Mouse (Mus musculus) megakaryocyte, embryonic 14.5 days (primary cell): ENCODE measurements around the gene Qsox2.

Experiments
- FLI1 ChIP-seq: IDR thresholded peaks from 2 replicates; pipeline ENCODE4 v1.6.1; 2012; ENCODE audit warnings: low read length, inconsistent platforms, mixed read lengths
- GATA1 ChIP-seq: IDR thresholded peaks from 3 replicates; pipeline ENCODE4 v1.6.1; 2012; ENCODE audit warnings: mixed read lengths, low read length, inconsistent platforms, borderline replicate concordance

DNA sequence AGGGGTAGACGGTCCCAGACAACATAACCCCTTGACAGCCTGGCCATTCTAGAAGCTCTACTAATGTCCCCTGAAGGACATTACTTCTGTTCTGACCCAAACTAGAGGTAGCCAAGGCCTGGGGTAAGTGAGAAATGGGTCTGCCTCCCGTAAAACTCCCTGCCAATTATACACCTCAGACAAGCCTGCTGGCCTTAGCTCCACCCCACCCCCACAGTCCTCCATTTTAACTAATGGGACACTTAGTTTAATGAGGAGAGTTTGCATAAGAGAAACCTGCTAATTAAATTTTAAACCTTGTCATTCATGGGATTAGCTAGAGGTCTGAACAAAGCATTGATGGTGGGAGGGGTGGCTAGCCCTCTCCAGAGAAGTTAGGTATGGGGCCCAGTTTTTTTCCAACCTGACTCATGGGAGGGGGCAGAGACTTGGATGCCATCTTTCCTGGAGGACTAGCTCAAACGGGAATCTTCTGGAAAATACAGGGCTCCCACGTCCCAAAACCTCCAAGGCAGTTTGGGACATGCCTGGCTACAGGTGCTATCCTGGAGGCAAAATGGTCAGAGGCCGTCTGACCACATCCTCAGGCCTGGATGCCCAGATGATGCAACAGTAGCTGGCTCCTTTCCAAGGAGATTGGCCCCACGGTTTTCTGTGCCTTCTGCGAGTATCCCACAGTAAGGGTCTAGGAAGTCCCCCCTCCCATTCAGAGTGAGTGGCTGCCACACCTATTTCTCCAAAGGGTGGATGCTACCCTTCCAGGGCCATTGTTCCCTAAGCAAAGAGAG, 42.6 kb downstream of the Qsox2 start:
- TF ChIP-seq GATA1 = no peak
- TF ChIP-seq FLI1 = no peak
